Mouse (Mus musculus) yolk sac, embryonic 10.5 days (tissue): ENCODE measurements at regions not wholly inside any gene's neighbourhood (a gene's known extent, or its start where the extent isn't known, plus 50 kb on each side); places are given as distances from the start of the nearest gene placed in this dataset.

Source experiments
- DNase-seq: peaks from one replicate; pipeline ENCODE4 v3.0.0-alpha.2; 2017; ENCODE audit warnings: low spot score

- no peak for DNase-seq
These were observed 515.9 kb downstream of the Tns3 start for GRCm38 (mm10) chr11:8148485-8148825.

GRCm38 (mm10) chr11:8147790-8148484 lies 516.4 kb downstream of the Tns3 start:
- no peak for DNase-seq

- no peak for DNase-seq
These were observed 527.0 kb downstream of the Tns3 start for GRCm38 (mm10) chr11:8137366-8137765.

GRCm38 (mm10) chr11:8136666-8137065 lies 527.7 kb downstream of the Tns3 start:
- DNase-seq: no peak

- DNase-seq: no peak
These were observed 555.0 kb downstream of the Tns3 start for GRCm38 (mm10) chr11:8109286-8109685.

GRCm38 (mm10) chr11:8101091-8101490 lies 563.2 kb downstream of the Tns3 start:
- DNase-seq: no peak

GRCm38 (mm10) chr11:8084328-8084727 lies 580.0 kb downstream of the Tns3 start:
- no peak for DNase-seq

GRCm38 (mm10) chr11:8082811-8083210 lies 581.5 kb downstream of the Tns3 start:
- no peak for DNase-seq

- no peak for DNase-seq
These were observed 591.0 kb downstream of the Tns3 start for GRCm38 (mm10) chr11:8073321-8073720.

GRCm38 (mm10) chr11:8068873-8069272 lies 595.5 kb downstream of the Tns3 start:
- no peak for DNase-seq

- DNase-seq: no peak
These were observed 597.0 kb downstream of the Tns3 start for GRCm38 (mm10) chr11:8067330-8067729.

- DNase-seq: no peak
These were observed 598.5 kb downstream of the Tns3 start for GRCm38 (mm10) chr11:8065811-8066210.

- no peak for DNase-seq
These were observed 599.2 kb downstream of the Tns3 start for GRCm38 (mm10) chr11:8065086-8065485.

- DNase-seq: no peak
These were observed 602.3 kb downstream of the Tns3 start for GRCm38 (mm10) chr11:8061989-8062388.

- DNase-seq: no peak
These were observed 602.8 kb downstream of the Tns3 start for GRCm38 (mm10) chr11:8061573-8061972.

GRCm38 (mm10) chr11:8051499-8051898 lies 612.8 kb downstream of the Tns3 start:
- no peak for DNase-seq

GRCm38 (mm10) chr11:8045086-8045485 lies 619.2 kb downstream of the Tns3 start:
- peak; percentile 30 for DNase-seq

GRCm38 (mm10) chr11:8030119-8030518 lies 634.2 kb downstream of the Tns3 start:
- no peak for DNase-seq

- DNase-seq: no peak
These were observed 656.5 kb downstream of the Tns3 start for GRCm38 (mm10) chr11:8007801-8008200.

GRCm38 (mm10) chr11:7981031-7981430 lies 683.3 kb downstream of the Tns3 start:
- no peak for DNase-seq

GRCm38 (mm10) chr11:7975845-7976244 lies 688.5 kb downstream of the Tns3 start:
- no peak for DNase-seq

- no peak for DNase-seq
These were observed 714.4 kb downstream of the Tns3 start for GRCm38 (mm10) chr11:7949931-7950330.

- no peak for DNase-seq
These were observed 715.0 kb downstream of the Tns3 start for GRCm38 (mm10) chr11:7949201-7949875.

- no peak for DNase-seq
These were observed 719.3 kb downstream of the Tns3 start for GRCm38 (mm10) chr11:7944956-7945515.
